Mouse (Mus musculus) CD8-positive naive resting alpha-beta T cell, adult 2 months (primary cell): Measurements from ENCODE around the gene Bola1.
"Not testable (repeated sequence)": the region's sequence is repeated elsewhere in the genome, so short reads cannot be mapped to it uniquely, and the experiment has no call there.

Experiments
- DNase-seq, 2 experiments: peaks; one replicate each; pipeline ENCODE4 v3.0.0; 2022; ENCODE audit warnings: low read depth in 2 of 2, low spot score in 2 of 2

Bola1 gene

GRCm38 (mm10) chr3:96226695-96227648 is 7.5 kb upstream of the Bola1 start:
- no peak for DNase-seq

DNA sequence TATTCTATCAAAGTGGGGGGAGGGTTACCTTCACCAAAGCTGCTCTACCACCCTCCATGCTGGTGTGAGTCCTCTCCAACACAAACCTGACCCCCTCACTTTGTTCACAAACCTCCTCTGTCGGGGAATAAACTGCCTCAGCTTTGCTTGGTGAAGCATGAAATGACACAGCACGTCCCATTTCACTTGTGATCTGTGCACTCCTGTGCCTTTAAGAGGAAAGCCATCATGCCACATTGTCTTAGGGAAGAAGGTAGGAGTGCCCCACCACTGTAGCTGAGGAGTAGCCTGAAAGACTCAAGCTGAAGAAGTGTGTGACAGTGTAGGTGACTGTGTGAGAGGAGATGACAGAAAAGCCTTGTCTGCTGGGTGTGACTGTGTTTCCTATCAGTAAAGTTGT is 5.9 kb upstream of the Bola1 start:
- no peak for DNase-seq

DNA sequence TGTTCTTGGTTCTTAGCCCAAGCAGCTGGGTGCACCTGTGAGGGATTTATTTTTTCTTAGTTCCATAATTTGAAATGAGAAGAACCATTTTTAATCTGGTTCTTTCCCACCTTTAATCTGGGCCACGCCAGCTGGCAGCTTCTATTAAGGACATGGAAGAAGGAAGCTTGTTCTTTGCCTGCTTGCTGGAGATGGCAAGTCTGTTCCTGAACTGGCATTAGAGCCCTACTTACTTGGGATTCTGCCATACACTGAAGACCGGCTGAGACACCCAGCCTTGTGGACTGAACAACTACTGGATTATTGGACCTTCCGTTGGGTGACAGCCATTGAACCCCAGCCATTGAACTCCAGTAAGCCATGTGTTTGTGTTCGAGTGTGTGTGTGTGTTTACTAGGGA is 3.3 kb upstream of the Bola1 start:
- no peak for DNase-seq

GRCm38 (mm10) chr3:96221640-96222038 is 2.1 kb upstream of the Bola1 start:
- DNase-seq = peak in 1 of 2 experiments; percentile 22

DNA sequence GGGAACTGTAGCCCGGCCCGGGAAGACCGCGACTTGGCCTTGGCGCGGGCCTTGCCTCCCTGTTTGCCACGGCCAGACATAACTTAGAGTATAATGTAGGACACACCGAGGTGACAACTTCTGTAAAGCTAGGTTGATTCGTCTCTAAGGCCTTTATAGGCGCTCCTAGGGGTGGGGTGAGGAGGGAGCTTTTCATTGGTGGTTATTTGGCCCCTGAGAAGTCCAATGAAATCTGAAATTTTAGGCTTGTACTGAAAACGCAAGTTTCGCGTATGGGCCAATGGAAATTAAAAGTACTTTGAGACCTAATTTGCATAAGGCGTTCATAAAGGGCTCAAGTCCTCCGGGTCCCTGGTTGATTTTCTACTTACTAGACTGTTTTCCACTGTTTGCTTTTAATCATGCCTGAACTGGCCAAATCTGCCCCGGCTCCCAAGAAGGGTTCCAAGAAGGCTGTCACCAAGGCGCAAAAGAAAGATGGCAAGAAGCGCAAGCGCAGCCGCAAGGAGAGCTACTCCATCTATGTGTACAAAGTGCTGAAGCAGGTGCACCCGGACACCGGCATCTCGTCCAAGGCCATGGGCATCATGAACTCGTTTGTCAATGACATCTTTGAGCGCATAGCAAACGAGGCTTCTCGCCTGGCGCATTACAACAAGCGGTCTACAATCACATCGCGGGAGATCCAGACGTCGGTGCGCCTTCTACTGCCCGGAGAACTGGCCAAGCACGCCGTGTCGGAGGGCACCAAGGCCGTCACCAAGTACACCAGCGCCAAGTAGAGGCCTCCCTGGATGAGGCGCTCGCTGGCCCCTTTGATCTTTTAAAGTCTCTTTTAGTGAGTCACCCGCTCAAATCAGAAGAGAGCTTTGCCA is 1.5 kb upstream of the Bola1 start, which contains the start of the genes Hist2h2ac and Hist2h2be:
Hist2h2ac (minus strand) TSS at position 116 of the 875 bp plus-strand sequence.
Hist2h2be (plus strand) TSS at position 355 of the 875 bp plus-strand sequence.
- peak; percentile 71 to 78 for DNase-seq

DNA sequence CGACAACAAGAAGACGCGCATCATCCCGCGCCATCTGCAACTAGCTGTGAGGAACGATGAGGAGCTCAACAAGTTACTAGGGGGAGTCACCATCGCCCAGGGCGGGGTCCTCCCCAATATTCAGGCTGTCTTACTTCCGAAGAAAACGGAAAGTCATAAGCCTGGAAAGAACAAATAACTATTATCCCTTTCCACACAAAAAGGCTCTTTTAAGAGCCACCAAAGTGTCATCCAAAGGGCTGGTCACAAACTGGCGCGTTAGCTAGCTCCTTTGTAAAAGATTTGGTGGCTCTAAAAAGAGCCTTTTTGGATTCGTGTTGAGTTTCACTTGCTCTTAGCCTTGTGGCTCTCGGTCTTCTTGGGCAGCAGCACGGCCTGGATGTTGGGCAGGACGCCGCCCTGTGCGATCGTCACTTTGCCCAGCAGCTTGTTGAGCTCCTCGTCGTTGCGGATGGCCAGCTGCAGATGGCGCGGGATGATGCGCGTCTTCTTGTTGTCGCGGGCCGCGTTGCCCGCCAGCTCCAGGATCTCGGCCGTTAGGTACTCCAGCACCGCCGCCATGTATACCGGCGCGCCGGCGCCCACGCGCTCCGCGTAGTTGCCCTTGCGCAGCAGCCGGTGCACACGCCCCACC is 739 bp upstream of the Bola1 start:
- DNase-seq = not testable (repeated sequence)

DNA sequence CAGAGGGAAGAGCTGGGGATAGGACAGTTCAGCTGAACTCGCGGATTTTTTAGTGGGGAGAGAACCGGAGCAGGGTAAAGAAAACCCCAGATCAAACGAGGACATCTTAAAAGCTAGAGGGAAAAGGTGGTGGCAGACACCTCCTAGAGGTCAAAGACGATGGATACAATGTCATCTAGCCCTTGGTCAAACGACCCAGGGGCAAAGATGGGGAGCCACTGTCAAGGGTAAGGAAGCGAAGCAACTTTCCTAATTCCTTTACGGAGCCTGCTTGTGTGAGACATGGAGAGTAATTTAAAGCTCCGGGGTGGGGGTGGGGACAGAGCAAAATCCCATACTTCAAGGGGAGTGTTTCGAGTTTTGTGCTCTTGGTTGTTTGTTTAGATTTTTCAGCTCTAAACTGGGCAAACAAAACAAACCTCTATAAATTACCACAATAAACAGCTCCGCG is 293 bp downstream of the Bola1 start:
- peak; percentile 36 to 54 for DNase-seq

DNA sequence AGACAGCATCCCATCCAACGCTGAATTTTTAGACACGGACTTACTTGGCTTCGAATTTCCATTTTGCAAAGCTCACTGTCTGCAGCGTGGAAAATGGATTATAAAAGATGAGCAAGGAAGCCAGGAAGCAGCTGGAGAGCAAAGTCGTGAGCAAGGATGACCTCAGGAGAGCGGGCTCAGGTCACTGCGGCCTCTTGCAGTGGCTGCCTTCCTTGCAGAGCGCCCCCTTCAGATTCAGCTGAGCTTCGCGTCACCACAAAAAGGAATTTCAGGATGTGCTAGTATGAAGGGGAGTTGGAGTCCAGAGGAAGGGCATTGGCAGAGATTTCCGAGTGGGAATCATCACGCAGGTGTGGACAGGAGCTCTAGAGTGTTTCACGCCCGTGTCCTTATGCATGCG is 10.3 kb downstream of the Bola1 start:
- DNase-seq = no peak

GRCm38 (mm10) chr3:96207819-96208218 is 11.7 kb downstream of the Bola1 start:
- no peak for DNase-seq

GRCm38 (mm10) chr3:96199731-96200130 is 19.8 kb downstream of the Bola1 start:
- DNase-seq = no peak

- DNase-seq = not testable (repeated sequence)
Observed at GRCm38 (mm10) chr3:96198601-96199251, 20.8 kb downstream of the Bola1 start.

GRCm38 (mm10) chr3:96198181-96198580 is 21.3 kb downstream of the Bola1 start:
- peak; percentile 60 to 72 for DNase-seq

DNA sequence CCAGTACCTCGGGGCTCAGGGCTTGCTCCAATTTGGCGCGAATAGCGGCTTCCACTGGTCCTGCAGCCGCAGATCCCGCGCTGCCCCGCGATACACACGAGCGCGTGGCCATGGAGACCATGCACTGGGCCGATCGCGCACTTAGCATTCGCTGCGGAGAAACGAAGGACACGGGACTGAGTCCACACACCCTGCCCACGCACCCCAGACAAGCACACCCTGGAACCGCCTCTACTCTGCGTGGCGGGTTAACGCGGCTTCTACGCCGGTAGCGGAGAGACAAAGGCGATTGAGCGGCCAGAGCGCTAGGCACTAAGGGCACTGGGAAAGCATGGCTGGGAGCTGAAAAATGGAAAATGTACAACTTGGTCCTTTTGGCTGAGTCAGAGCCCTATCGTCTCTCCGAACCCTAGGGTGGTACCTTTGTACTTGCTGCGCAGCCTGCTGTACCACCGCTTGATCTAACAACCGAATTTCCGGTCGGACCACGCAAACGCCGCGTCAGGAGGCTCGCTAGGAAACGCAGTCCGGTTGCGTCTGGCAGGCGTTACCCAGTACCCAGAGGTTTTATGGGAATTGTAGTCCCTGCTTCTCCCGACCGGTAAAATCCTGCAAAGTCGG is 22.3 kb downstream of the Bola1 start:
- DNase-seq = peak; percentile 82 to 84

GRCm38 (mm10) chr3:96196437-96197128 is 22.9 kb downstream of the Bola1 start:
- no peak for DNase-seq

DNA sequence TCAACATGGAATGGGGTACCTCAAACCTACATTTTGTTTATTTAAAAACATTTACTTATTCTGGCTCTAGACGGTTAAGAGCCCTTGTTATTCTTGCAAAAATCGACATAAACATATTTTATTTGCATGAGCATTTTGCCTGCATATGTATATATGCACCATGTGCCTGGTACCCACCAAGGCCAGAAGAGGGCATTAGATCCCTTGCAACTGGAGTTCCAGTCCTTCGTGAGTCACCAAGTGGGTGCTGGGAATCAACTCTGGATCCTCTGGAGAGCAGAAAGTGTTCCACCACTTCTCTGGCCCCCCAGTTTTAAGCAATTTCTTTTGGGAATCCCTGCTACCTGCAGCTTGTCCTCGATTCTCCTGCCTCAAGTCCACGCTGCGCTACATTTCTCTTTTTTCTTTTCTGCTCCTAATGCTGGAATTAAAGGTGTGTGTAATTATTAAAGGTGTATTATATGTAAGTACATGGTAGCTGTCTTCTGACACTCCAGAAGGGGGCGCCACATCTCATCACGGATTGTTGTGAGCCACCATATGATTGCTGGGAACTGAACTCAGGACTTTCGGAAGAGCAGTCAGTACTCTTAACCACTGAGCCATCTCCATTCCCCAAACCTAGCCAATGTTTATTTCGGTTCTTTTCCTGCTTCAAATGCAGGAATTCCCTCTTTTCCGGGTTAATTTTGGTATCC is 23.7 kb downstream of the Bola1 start:
- no peak for DNase-seq

DNA sequence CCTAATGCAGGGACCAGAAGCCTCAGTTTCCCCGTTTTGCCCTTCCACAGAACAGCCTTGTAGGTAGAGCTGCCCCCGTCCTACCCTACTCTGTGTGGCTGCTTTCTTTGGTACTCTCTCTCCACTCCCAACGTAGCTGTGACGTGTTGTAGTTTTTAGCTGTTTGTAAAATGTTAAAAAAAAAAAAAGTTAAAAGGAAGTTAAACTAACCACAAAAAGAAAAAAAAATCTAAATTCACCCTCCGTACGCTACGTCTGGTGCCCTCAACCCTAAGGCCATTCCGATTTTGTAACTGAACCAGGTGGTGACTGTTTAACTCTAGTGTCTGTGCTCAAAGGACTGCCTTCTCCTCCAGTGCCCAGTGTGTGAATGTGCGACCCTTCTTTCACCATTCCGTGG is 24.5 kb downstream of the Bola1 start:
- DNase-seq = peak in 1 of 2 experiments; percentile 24

GRCm38 (mm10) chr3:96192977-96193376 is 26.5 kb downstream of the Bola1 start:
- DNase-seq = no peak

DNA sequence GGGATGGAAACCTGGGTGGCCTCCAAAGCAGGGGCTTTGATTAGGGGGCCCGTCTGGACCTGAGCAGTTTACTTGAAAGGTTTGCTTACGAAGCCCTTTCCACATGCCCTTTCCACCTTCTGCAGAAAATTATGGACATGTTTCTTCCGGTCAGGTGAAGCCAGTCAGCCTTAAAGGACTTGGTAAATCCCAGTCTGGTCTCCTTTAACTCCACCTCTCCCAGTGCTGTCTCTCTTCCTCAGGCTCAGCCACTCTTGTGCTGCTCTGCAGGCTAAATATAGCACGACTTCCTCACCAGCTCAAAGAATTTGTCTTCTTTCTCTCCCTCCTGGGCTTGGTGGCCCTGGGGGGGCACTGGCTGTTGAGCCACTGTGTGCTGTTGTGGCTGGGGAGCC is 37.1 kb downstream of the Bola1 start:
- no peak for DNase-seq
